10 mouse cellular contexts compared by ENCODE assay signal in genomic region chr9:75435291-75435690, GRCm38 (mm10). TPM values are rescaled to one million over a fixed set of nuclear protein-coding genes. Genes with fewer than 3 reads are reported as not detected.
DNase-seq lines count a peak whose midpoint lies in the region; ATAC-seq and TF ChIP-seq lines count a peak whose summit lies in the region.
"Had no signal": no experiment of that assay in that cellular context is flagged by ENCODE, and none has a peak within 500 bp of the region (broad histone marks: within the 10 kb centered on the region; RNA-seq: fewer than 3 reads in every experiment).

No protein-coding gene starts in this region.

- H3K9me3 ChIP-seq in E14TG2a.4 (ENCODE audit: low read length) = no peaks in the 10 kb centered on the region
- H3K9me3 ChIP-seq in limb, embryonic 10.5 days (replicated peaks) = no peaks in the 10 kb centered on the region
- H3K9me3 ChIP-seq: forebrain, embryonic 12.5 days had no signal

- peak; percentile 34 for DNase-seq in cerebellum, adult 9-10 months
- DNase-seq in cerebellum, adult 11-12 months = no peak
- DNase-seq in layer of hippocampus, adult 2 months (ENCODE audit: low spot score in 2 of 2) = no peak
- DNase-seq in layer of hippocampus, adult 11-12 months (ENCODE audit: low spot score) = no peak
- DNase-seq in limb, embryonic 10.5 days (ENCODE audit: low spot score) = no peak
- no peak for DNase-seq in thymus, postnatal 0 days (ENCODE audit: low spot score)

- no peak overlapping the region for H3K4me3 ChIP-seq in layer of hippocampus, adult 2 months
- peak overlapping the region; percentile 37 for H3K4me3 ChIP-seq in E14TG2a.4 (replicated peaks; ENCODE audit: low read length)
- H3K4me3 ChIP-seq in limb, embryonic 10.5 days = no peak overlapping the region
- H3K4me3 ChIP-seq: forebrain, embryonic 12.5 days had no signal

- 84% methylated on average over 4 of the region's 4 CpGs for WGBS in limb, embryonic 10.5 days

- peak overlapping the region; percentile 51 for H3K27ac ChIP-seq in layer of hippocampus, adult 2 months
- H3K27ac ChIP-seq in limb, embryonic 10.5 days = peak overlapping the region; percentile 66; the same call in 1 of the 2 replicates
- H3K27ac ChIP-seq: forebrain, embryonic 12.5 days; stomach, postnatal 0 days had no signal

- H3K36me3 ChIP-seq in E14TG2a.4 (ENCODE audit: insufficient read depth, low read length) = no peaks in the 10 kb centered on the region
- no peaks in the 10 kb centered on the region for H3K36me3 ChIP-seq in limb, embryonic 10.5 days
- H3K36me3 ChIP-seq: forebrain, embryonic 12.5 days had no signal

- TF ChIP-seq CTCF in layer of hippocampus, adult 2 months (conservative IDR thresholded peaks at IDR 0.05) = no peak
- TF ChIP-seq CTCF in E14TG2a.4 (conservative IDR thresholded peaks at IDR 0.05; ENCODE audit: low read length) = no peak

- no peak for ATAC-seq in erythroblast, adult 5-6 weeks (replicated peaks; ENCODE audit: low FRiP score, poor library complexity, severe bottlenecking)

- no peaks in the 10 kb centered on the region for H3K27me3 ChIP-seq in E14TG2a.4 (ENCODE audit: insufficient read depth, low read length)
- no peaks in the 10 kb centered on the region for H3K27me3 ChIP-seq in limb, embryonic 10.5 days (ENCODE audit: low read depth, poor library complexity, severe bottlenecking)
- H3K27me3 ChIP-seq: forebrain, embryonic 12.5 days had no signal

- H3K4me1 ChIP-seq in E14TG2a.4 (replicated peaks; ENCODE audit: low read depth, low read length) = peaks cover 81% of the 10 kb centered on the region
- H3K4me1 ChIP-seq in limb, embryonic 10.5 days = peaks cover 28% of the 10 kb centered on the region

RNA-seq across cellular contexts. Expression of gene Leo1, which starts 6.0 kb away (rescaled TPM):
- 10 to 100 TPM; 24.1 to 24.3 TPM for total RNA-seq in layer of hippocampus, adult 2 months (2021)
- 49.4 and 58.3 TPM in 2 replicates for polyA plus RNA-seq in limb, embryonic 10.5 days (2016; fragmentation: Nextera tagmentation; extraction: Ambion mirVana)
- polyA plus RNA-seq in thymus, postnatal 0 days (2015; fragmentation: Nextera tagmentation; extraction: Ambion mirVana) = 41.7 and 44.5 TPM in 2 replicates
- total RNA-seq in erythroblast, adult 5-6 weeks (2015; ENCODE audit: low replicate concordance) = 3.5 and 6.3 TPM in 2 replicates
- total RNA-seq in erythroblast, adult 5-6 weeks (2017; ENCODE audit: low replicate concordance) = 8.3 and 11.6 TPM in 2 replicates

RNA-seq across cellular contexts. Expression of gene Mapk6, which starts 25.5 kb away (rescaled TPM):
- total RNA-seq in layer of hippocampus, adult 2 months (2021) = 10 to 100 TPM; 23.5 to 24.8 TPM
- polyA plus RNA-seq in limb, embryonic 10.5 days (2016; fragmentation: Nextera tagmentation; extraction: Ambion mirVana) = 141 and 146 TPM in 2 replicates
- polyA plus RNA-seq in thymus, postnatal 0 days (2015; fragmentation: Nextera tagmentation; extraction: Ambion mirVana) = 47.4 and 51.9 TPM in 2 replicates
- 8.4 and 11.7 TPM in 2 replicates for total RNA-seq in erythroblast, adult 5-6 weeks (2015; ENCODE audit: low replicate concordance)
- 4.9 and 17.6 TPM in 2 replicates for total RNA-seq in erythroblast, adult 5-6 weeks (2017; ENCODE audit: low replicate concordance)
